In the genomic region with DNA sequence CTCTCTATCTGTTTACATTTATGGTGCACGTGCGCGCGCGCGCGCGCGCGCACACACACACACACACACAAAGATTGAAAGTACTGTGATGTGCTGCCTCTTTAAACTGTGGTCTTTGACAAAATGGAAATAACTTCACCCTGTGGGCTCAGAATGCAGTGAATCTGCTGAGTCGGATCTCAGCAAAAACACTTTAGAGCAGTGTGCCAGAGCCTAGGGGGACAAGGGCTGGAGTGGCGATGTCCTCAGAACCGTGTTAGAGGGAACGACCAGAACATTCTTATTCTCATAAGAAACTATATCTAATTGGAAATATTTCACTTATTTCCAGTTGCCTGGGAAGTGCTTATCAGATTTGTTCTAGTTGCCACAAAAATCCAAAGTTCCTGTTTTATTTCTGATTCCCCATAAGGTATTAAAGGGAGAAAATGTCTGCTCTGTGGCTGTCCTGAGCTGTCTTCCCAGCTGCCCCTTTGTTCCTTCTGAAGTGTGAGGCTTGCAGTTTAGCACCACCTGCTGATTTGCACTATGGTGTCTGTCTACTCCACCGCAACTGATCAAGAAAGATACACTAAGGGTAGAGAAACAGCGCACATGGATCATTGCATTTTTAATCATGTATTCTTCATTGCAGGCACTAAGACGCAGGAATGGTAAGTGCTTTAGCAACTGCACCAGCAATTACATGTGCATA, we compare ENCODE assay signal across 18 mouse cellular contexts.
DNase-seq lines count a peak whose midpoint lies in the region; ATAC-seq and TF ChIP-seq lines count a peak whose summit lies in the region.
"Had no signal": no experiment of that assay in that cellular context is flagged by ENCODE, and none has a peak within 500 bp of the region (broad histone marks: within the 10 kb centered on the region; RNA-seq: fewer than 3 reads in every experiment).

No protein-coding gene starts in this region.

- ATAC-seq in forebrain, embryonic 11.5 days (replicated peaks; ENCODE audit: low FRiP score) = peak; percentile 77
- peak; percentile 67; the same call in 1 of the 2 replicates for ATAC-seq in hindbrain, embryonic 12.5 days (ENCODE audit: low FRiP score)
- ATAC-seq in midbrain, embryonic 14.5 days (ENCODE audit: low FRiP score, low TSS enrichment) = peak; percentile 77

- intact Hi-C loops in left cerebral cortex, postnatal 14 days (cut with DNase I) = no loop called here
- intact Hi-C loops in gastrocnemius, adult 2 months (cut with DNase I) = no loop called here

- peaks cover 13 to 36% of the 10 kb centered on the region in 2 experiments for H3K36me3 ChIP-seq in CH12.LX (replicated peaks in 1 of 2; ENCODE audit: control insufficient read depth in 1 of 2, insufficient read depth in 1 of 2, low read length in 1 of 2)
- H3K36me3 ChIP-seq in forebrain, embryonic 11.5 days (ENCODE audit: control insufficient read depth, insufficient read depth, low read length) = no peaks in the 10 kb centered on the region
- H3K36me3 ChIP-seq in hindbrain, embryonic 12.5 days = 0 out of 2 replicates have a peak, but pooled peaks cover 2% of the 10 kb centered on the region
- 0 out of 2 replicates have a peak, but pooled peaks cover 4% of the 10 kb centered on the region for H3K36me3 ChIP-seq in midbrain, embryonic 14.5 days (ENCODE audit: control insufficient read depth, insufficient read depth, low read length)
- H3K36me3 ChIP-seq: heart, embryonic 15.5 days; hindbrain, embryonic 15.5 days had no signal

- H3K27me3 ChIP-seq in CH12.LX (replicated peaks) = no peaks in the 10 kb centered on the region
- H3K27me3 ChIP-seq in forebrain, embryonic 11.5 days (ENCODE audit: control insufficient read depth, insufficient read depth, low read length) = no peaks in the 10 kb centered on the region
- no peaks in the 10 kb centered on the region for H3K27me3 ChIP-seq in hindbrain, embryonic 12.5 days
- no peaks in the 10 kb centered on the region for H3K27me3 ChIP-seq in midbrain, embryonic 14.5 days (ENCODE audit: control insufficient read depth, insufficient read depth, low read length)
- H3K27me3 ChIP-seq: heart, embryonic 15.5 days; hindbrain, embryonic 15.5 days had no signal

- H3K9ac ChIP-seq in CH12.LX (ENCODE audit: insufficient read depth, low read depth) = no peak overlapping the region
- no peak overlapping the region for H3K9ac ChIP-seq in forebrain, embryonic 11.5 days (ENCODE audit: low read length)
- H3K9ac ChIP-seq in hindbrain, embryonic 12.5 days = no peak overlapping the region
- H3K9ac ChIP-seq in midbrain, embryonic 14.5 days (replicated peaks; ENCODE audit: low read length) = no peak overlapping the region
- H3K9ac ChIP-seq: heart, embryonic 15.5 days; hindbrain, embryonic 15.5 days had no signal

- H3K4me2 ChIP-seq in CH12.LX (ENCODE audit: insufficient read depth, low read depth, poor library complexity, severe bottlenecking) = no peak overlapping the region
- no peak overlapping the region for H3K4me2 ChIP-seq in forebrain, embryonic 11.5 days (ENCODE audit: low read depth, low read length, severe bottlenecking)
- H3K4me2 ChIP-seq in hindbrain, embryonic 12.5 days (replicated peaks) = no peak overlapping the region
- no peak overlapping the region for H3K4me2 ChIP-seq in midbrain, embryonic 14.5 days (ENCODE audit: low read length)
- H3K4me2 ChIP-seq: heart, embryonic 15.5 days; hindbrain, embryonic 15.5 days; liver, embryonic 11.5 days had no signal

- no peak overlapping the region for H3K27ac ChIP-seq in CH12.LX (ENCODE audit: insufficient read depth, low read depth)
- H3K27ac ChIP-seq in forebrain, embryonic 11.5 days (ENCODE audit: low read depth, low read length) = no peak overlapping the region
- no peak overlapping the region for H3K27ac ChIP-seq in hindbrain, embryonic 12.5 days
- peak overlapping the region; percentile 52 for H3K27ac ChIP-seq in midbrain, embryonic 14.5 days (replicated peaks; ENCODE audit: low read depth, low read length)
- H3K27ac ChIP-seq in gastrocnemius, adult 2 months = no peak overlapping the region
- H3K27ac ChIP-seq: heart, embryonic 15.5 days; hindbrain, embryonic 15.5 days had no signal

- no peak for TF ChIP-seq EP300 in CH12.LX (IDR thresholded peaks at IDR 0.05; ENCODE audit: low read length)

- H3K9me3 ChIP-seq in CH12.LX (replicated peaks; ENCODE audit: low read length) = no peaks in the 10 kb centered on the region
- no peaks in the 10 kb centered on the region for H3K9me3 ChIP-seq in forebrain, embryonic 11.5 days (ENCODE audit: control insufficient read depth, low read length)
- no peaks in the 10 kb centered on the region for H3K9me3 ChIP-seq in hindbrain, embryonic 12.5 days (replicated peaks)
- no peaks in the 10 kb centered on the region for H3K9me3 ChIP-seq in midbrain, embryonic 14.5 days (ENCODE audit: control insufficient read depth, low read length)
- H3K9me3 ChIP-seq: heart, embryonic 15.5 days; hindbrain, embryonic 15.5 days had no signal

- H3K79me2 ChIP-seq in CH12.LX (replicated peaks; ENCODE audit: control insufficient read depth, extremely low read depth, insufficient read depth, poor library complexity, severe bottlenecking) = no peaks in the 10 kb centered on the region

- in situ Hi-C loops in CH12.LX (cut with MboI; ENCODE audit: low pct_ligation_motif_present, low pct_unique_long_range_greater_than_20kb, low sequenced_read_pairs) = no loop called here

- TF ChIP-seq POLR2A in CH12.LX (IDR thresholded peaks at IDR 0.05; ENCODE audit: low read depth, low read length) = no peak

- DNase-seq in CH12.LX (ENCODE audit: extremely low read depth) = no peak
- DNase-seq in forebrain, embryonic 11.5 days (ENCODE audit: low spot score) = no peak
- peak; percentile 52 for DNase-seq in midbrain, embryonic 14.5 days
- DNase-seq in left cerebral cortex, postnatal 14 days (ENCODE audit: low spot score in 2 of 2) = no peak
- DNase-seq in urinary bladder, postnatal 36 days (ENCODE audit: low spot score in 2 of 2) = no peak
- no peak for DNase-seq in adrenal gland, postnatal 4 days (ENCODE audit: low spot score in 2 of 2)
- no peak for DNase-seq in gastrocnemius, adult 2 months
- DNase-seq: adrenal gland, postnatal 10 days; B cell, adult 2 months; cerebellum, adult 9-10 months; heart, adult 18-20 months; kidney, adult 2 months; kidney, postnatal 36 days; left cerebral cortex, postnatal 4 days had no signal

- TF ChIP-seq RAD21 in CH12.LX (IDR thresholded peaks at IDR 0.05; ENCODE audit: low read depth, low read length) = no peak

- H3K4me3 ChIP-seq in CH12.LX (replicated peaks in 1 of 3; ENCODE audit: low read depth in 2 of 3, low read length in 2 of 3, poor library complexity in 1 of 3) = no peak overlapping the region
- no peak overlapping the region for H3K4me3 ChIP-seq in forebrain, embryonic 11.5 days (ENCODE audit: low read depth, low read length)
- no peak overlapping the region for H3K4me3 ChIP-seq in hindbrain, embryonic 12.5 days
- H3K4me3 ChIP-seq in midbrain, embryonic 14.5 days (replicated peaks; ENCODE audit: low read depth, low read length) = no peak overlapping the region
- H3K4me3 ChIP-seq in gastrocnemius, adult 2 months = no peak overlapping the region
- H3K4me3 ChIP-seq: heart, embryonic 15.5 days; hindbrain, embryonic 15.5 days had no signal

- dilution Hi-C loops in CH12.LX (cut with MboI; ENCODE audit: extremely low pct_ligation_motif_present, extremely low pct_unique_long_range_greater_than_20kb, low sequenced_read_pairs) = no loop called here

- 77% methylated on average over 17 of the region's 17 CpGs for WGBS in forebrain, embryonic 11.5 days
- 81% methylated on average over 17 of the region's 17 CpGs for WGBS in hindbrain, embryonic 12.5 days
- 66% methylated on average over 17 of the region's 17 CpGs for WGBS in midbrain, embryonic 14.5 days

- 0 out of 4 replicates have a peak, but pooled peaks of 1 of the 2 experiments have one; percentile 9 for TF ChIP-seq CTCF in CH12.LX (conservative IDR thresholded peaks at IDR 0.05 in 1 of 2, IDR thresholded peaks at IDR 0.05 in 1 of 2; ENCODE audit: low read depth in 2 of 2, low read length in 2 of 2)
- TF ChIP-seq CTCF in gastrocnemius, adult 2 months (IDR thresholded peaks at IDR 0.05) = no peak

- H3K4me1 ChIP-seq in CH12.LX (ENCODE audit: control insufficient read depth in 1 of 2, insufficient read depth in 2 of 2) = peaks cover 0 to 7% of the 10 kb centered on the region in 2 experiments; a peak in 1 of 4 replicates
- H3K4me1 ChIP-seq in forebrain, embryonic 11.5 days (replicated peaks; ENCODE audit: control insufficient read depth, insufficient read depth, low read length) = no peaks in the 10 kb centered on the region
- H3K4me1 ChIP-seq in hindbrain, embryonic 12.5 days = no peaks in the 10 kb centered on the region
- H3K4me1 ChIP-seq in midbrain, embryonic 14.5 days (ENCODE audit: control insufficient read depth, insufficient read depth, low read length) = peaks cover 8% of the 10 kb centered on the region; the same call in 1 of the 2 replicates
- H3K4me1 ChIP-seq: heart, embryonic 15.5 days; hindbrain, embryonic 15.5 days had no signal

TF ChIP-seq in CH12.LX, 34 proteins besides CTCF, POLR2A, EP300 and RAD21:
- no peak for TF ChIP-seq HCFC1 (IDR thresholded peaks at IDR 0.05; ENCODE audit: low read depth, low read length)
- TF ChIP-seq MAFK (IDR thresholded peaks at IDR 0.05; ENCODE audit: insufficient replicate concordance, low read length) = 0 out of 2 replicates have a peak, but pooled peaks have one; percentile 18
- TF ChIP-seq NRF1 (IDR thresholded peaks at IDR 0.05; ENCODE audit: low read depth, low read length) = no peak
TF ChIP-seq in CH12.LX: peak in this region for 1.
